Mouse (Mus musculus) heart, embryonic 15.5 days (tissue): Measurements from ENCODE around the gene Plekha5. TPM values are rescaled to one million over a fixed set of nuclear protein-coding genes. Genes with fewer than 3 reads are reported as not detected.
"Not testable (repeated sequence)": the region's sequence is repeated elsewhere in the genome, so short reads cannot be mapped to it uniquely, and the experiment has no call there.

Experiments used
- ATAC-seq: fragments of 200-750 bp; cut with Nextera tagmentation; replicated peaks from 2 replicates; pipeline ENCODE4 v1.8.0; 2017; ENCODE audit warnings: low read depth, moderate TSS enrichment; ENCODE audit not compliant: insufficient number of reproducible peaks, insufficient read depth, low FRiP score
- H3K27ac ChIP-seq: fragments of 300-500 bp; sonication (generic); 2 replicates; pipeline ENCODE4 v1.5.1; 2015; ENCODE audit warnings: mild to moderate bottlenecking, inconsistent platforms
- H3K27me3 ChIP-seq: fragments of 300-500 bp; sonication (generic); 2 replicates; pipeline ENCODE4 v1.6.1; 2015; ENCODE audit warnings: inconsistent platforms
- H3K36me3 ChIP-seq: fragments of 300-500 bp; sonication (generic); 2 replicates; pipeline ENCODE4 v1.6.1; 2015; ENCODE audit warnings: mild to moderate bottlenecking, inconsistent platforms
- H3K4me1 ChIP-seq: fragments of 300-500 bp; sonication (generic); replicated peaks from 2 replicates; pipeline ENCODE4 v1.6.1; 2015; ENCODE audit warnings: inconsistent platforms
- H3K4me2 ChIP-seq: fragments of 300-500 bp; sonication (generic); 2 replicates; pipeline ENCODE4 v1.6.1; 2015; ENCODE audit warnings: inconsistent platforms, mild to moderate bottlenecking, moderate library complexity
- H3K4me3 ChIP-seq: fragments of 300-500 bp; sonication (generic); 2 replicates; pipeline ENCODE4 v1.5.1; 2015; ENCODE audit warnings: mild to moderate bottlenecking, inconsistent platforms
- H3K9ac ChIP-seq: fragments of 300-500 bp; sonication (generic); 2 replicates; pipeline ENCODE4 v1.6.1; 2015; ENCODE audit warnings: mild to moderate bottlenecking, inconsistent platforms
- H3K9me3 ChIP-seq: fragments of 300-500 bp; sonication (generic); replicated peaks from 2 replicates; pipeline ENCODE4 v1.6.1; 2016; ENCODE audit warnings: inconsistent platforms
- WGBS: fragments of 180-500 bp; shearing (Covaris S2); methylation state at CpG from one replicate; pipeline ENCODE4 v1.1.7; 2015; ENCODE audit warnings: mixed read lengths; 5-methylcytosine and 5-hydroxymethylcytosine counted together
- polyA plus RNA-seq: library from polyadenylated mRNA; unstranded; fragments of >200 nt; fragmentation: Nextera tagmentation; extraction: Ambion mirVana; gene quantifications from 2 replicates; pipeline ENCODE4 v1.2.1, GENCODE M21; 2015

Gene Plekha5
- polyA plus RNA-seq, 1 experiment from 2014 or later, result 21.6 TPM

GRCm38 (mm10) chr6:140605173-140605572 is 181.3 kb downstream of the Plekha5 start:
- not testable (repeated sequence) for ATAC-seq
- WGBS, result 88% methylated on average over 5 of the region's 5 CpGs

GRCm38 (mm10) chr6:140605732-140606131 is 181.9 kb downstream of the Plekha5 start:
- Histone ChIP-seq H3K27me3 (no peaks in the 10 kb centered on the region), H3K4me2 (no peak overlapping the region), H3K4me1 (no peaks in the 10 kb centered on the region), H3K9ac (no peak overlapping the region), H3K36me3 (no peaks in the 10 kb centered on the region), H3K4me3 (no peak overlapping the region), H3K9me3 (no peaks in the 10 kb centered on the region), H3K27ac (no peak overlapping the region)
- no peak for ATAC-seq
- WGBS, result 62% methylated on average over 3 of the region's 3 CpGs

More at GRCm38 (mm10) chr6:140605173-140605572, 181.3 kb downstream of the Plekha5 start:
- not testable (repeated sequence) for H3K4me3 ChIP-seq, H3K9ac ChIP-seq, H3K27me3 ChIP-seq, H3K4me2 ChIP-seq, H3K36me3 ChIP-seq, H3K4me1 ChIP-seq, H3K9me3 ChIP-seq, H3K27ac ChIP-seq

DNA sequence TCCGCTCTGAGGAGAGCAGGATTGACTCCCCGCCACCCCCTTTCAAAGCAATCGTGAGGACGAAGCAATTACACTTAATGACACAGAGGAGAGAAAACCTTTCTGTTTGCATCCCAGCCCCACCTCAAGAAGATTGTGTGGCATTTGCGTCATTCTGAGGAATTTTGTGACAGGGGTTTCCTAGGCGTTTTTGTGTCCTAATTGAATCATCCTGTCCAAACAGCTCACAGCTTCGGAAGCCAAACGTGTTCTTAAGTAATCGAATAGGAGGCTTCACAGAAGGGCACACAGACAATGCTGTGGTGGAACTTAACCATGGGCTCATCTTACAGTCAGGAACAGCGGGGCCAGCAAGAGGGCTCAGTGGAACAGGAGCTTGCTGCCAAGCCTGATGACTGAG is 182.7 kb downstream of the Plekha5 start:
- no peak overlapping the region for H3K27ac ChIP-seq
- H3K9ac ChIP-seq, result no peak overlapping the region
- 67% methylated on average over 10 of the region's 10 CpGs for WGBS
- no peak overlapping the region for H3K4me2 ChIP-seq
- no peaks in the 10 kb centered on the region for H3K9me3 ChIP-seq
- H3K36me3 ChIP-seq, result no peaks in the 10 kb centered on the region
- no peak for ATAC-seq
- H3K27me3 ChIP-seq, result no peaks in the 10 kb centered on the region
- H3K4me3 ChIP-seq, result no peak overlapping the region
- H3K4me1 ChIP-seq, result 0 out of 2 replicates have a peak, but pooled peaks cover 1% of the 10 kb centered on the region

DNA sequence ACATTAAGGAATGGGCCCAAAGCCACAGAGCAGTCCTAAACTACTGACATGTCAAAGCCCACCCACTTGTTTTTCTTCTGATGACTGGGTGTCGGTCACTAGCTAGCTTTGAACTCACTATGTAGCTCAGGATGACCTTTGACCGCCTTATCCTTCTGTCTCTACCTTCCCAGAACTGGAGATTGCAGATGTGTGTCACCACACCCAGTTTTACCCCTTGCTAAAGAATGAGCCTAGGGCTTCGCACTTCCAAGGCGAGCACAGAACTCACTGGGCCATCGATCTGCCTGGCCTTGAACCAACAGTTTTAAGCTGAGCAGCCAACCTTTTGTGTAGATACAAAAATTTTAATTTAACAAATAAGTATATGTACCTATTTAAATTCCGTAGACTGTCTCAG is 184.8 kb downstream of the Plekha5 start:
- ATAC-seq, result no peak
- WGBS, result 89% methylated on average over 6 of the region's 6 CpGs
- no peaks in the 10 kb centered on the region for H3K36me3 ChIP-seq

GRCm38 (mm10) chr6:140609533-140609932 is 185.7 kb downstream of the Plekha5 start:
- no peak overlapping the region for H3K4me3 ChIP-seq

More for the DNA sequence above, 184.8 kb downstream of the Plekha5 start:
- Histone ChIP-seq H3K4me2 (no peak overlapping the region), H3K9me3 (no peaks in the 10 kb centered on the region), H3K27me3 (no peaks in the 10 kb centered on the region), H3K27ac (no peak overlapping the region), H3K9ac (no peak overlapping the region), H3K4me1 (0 out of 2 replicates have a peak, but pooled peaks cover 4% of the 10 kb centered on the region), H3K4me3 (no peak overlapping the region)

GRCm38 (mm10) chr6:140610117-140610516 is 186.3 kb downstream of the Plekha5 start:
- Histone ChIP-seq H3K36me3 (no peaks in the 10 kb centered on the region), H3K4me2 (no peak overlapping the region), H3K27me3 (no peaks in the 10 kb centered on the region), H3K9ac (no peak overlapping the region), H3K4me3 (no peak overlapping the region), H3K9me3 (no peaks in the 10 kb centered on the region), H3K4me1 (0 out of 2 replicates have a peak, but pooled peaks cover 4% of the 10 kb centered on the region), H3K27ac (no peak overlapping the region)
- no peak for ATAC-seq
- WGBS, result 87% methylated on average over 5 of the region's 5 CpGs

More at GRCm38 (mm10) chr6:140609533-140609932, 185.7 kb downstream of the Plekha5 start:
- no peak overlapping the region for H3K27ac ChIP-seq
- no peak overlapping the region for H3K9ac ChIP-seq
- no peak overlapping the region for H3K4me2 ChIP-seq
- H3K27me3 ChIP-seq, result no peaks in the 10 kb centered on the region
- H3K4me1 ChIP-seq, result 0 out of 2 replicates have a peak, but pooled peaks cover 4% of the 10 kb centered on the region
- H3K36me3 ChIP-seq, result no peaks in the 10 kb centered on the region
- 78% methylated on average over 4 of the region's 4 CpGs for WGBS
- H3K9me3 ChIP-seq, result no peaks in the 10 kb centered on the region
- no peak for ATAC-seq

GRCm38 (mm10) chr6:140611282-140611681 is 187.4 kb downstream of the Plekha5 start:
- H3K4me2 ChIP-seq, result no peak overlapping the region
- 56% methylated on average over 4 of the region's 4 CpGs for WGBS
- H3K9ac ChIP-seq, result no peak overlapping the region
- peak overlapping the region; percentile 25 for H3K27ac ChIP-seq
- no peaks in the 10 kb centered on the region for H3K36me3 ChIP-seq
- H3K4me1 ChIP-seq, result 0 out of 2 replicates have a peak, but pooled peaks cover 4% of the 10 kb centered on the region
- H3K9me3 ChIP-seq, result no peaks in the 10 kb centered on the region
- ATAC-seq, result no peak
- no peak overlapping the region for H3K4me3 ChIP-seq
- no peaks in the 10 kb centered on the region for H3K27me3 ChIP-seq

DNA sequence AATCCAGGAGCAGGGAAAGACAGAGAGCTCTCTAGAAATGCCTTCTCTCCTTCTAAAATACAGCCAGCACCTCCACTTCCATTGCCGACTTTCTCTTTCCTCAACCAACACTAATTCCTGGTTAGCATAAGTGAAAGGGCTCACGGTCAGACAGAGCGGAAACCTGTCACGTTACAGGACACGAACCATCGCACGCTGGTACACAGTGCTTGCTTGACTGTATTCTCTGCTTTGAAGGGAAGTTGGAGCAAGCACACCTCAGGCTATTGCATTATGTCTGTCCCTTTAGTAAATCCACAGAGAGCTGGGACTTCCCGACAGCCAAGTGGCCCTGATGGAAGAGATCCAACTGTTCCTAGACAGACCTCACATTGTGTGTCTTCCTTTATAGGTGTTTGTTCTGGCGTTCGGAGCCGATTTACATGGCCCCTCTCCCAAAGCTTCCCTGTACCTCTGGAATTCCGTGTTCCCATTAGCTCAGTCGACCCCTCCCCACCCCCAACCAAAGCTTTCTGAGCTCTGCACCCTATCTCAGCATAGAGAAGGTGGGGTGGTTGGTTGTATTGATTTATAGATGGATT is 188.1 kb downstream of the Plekha5 start:
- WGBS, result 69% methylated on average over 13 of the region's 13 CpGs
- Histone ChIP-seq H3K9ac (no peak overlapping the region), H3K27me3 (no peaks in the 10 kb centered on the region), H3K36me3 (no peaks in the 10 kb centered on the region), H3K4me3 (no peak overlapping the region), H3K4me2 (no peak overlapping the region), H3K27ac (peak overlapping the region; percentile 25), H3K4me1 (0 out of 2 replicates have a peak, but pooled peaks cover 4% of the 10 kb centered on the region), H3K9me3 (no peaks in the 10 kb centered on the region)
- ATAC-seq, result no peak

DNA sequence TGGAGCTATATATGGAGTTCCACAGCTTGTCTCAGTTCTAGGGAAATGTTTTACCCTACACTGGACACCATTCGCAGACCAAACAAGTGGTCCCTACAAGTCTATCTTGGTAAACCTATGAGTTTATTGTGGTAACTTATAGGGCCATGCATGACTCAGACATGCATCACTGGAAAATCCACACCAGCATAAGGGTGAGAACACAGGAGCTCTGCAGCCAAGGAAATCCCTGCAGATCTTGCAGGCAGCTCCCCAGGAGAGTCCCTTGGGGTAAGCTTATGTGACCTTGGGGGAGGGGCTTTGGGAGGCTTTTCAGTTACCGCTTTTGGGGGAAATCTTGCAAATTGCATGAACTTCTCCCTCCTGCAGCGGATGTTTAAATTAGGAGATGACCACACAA is 190.0 kb downstream of the Plekha5 start:
- no peak overlapping the region for H3K9ac ChIP-seq
- H3K36me3 ChIP-seq, result no peaks in the 10 kb centered on the region
- no peak overlapping the region for H3K4me2 ChIP-seq
- 0 out of 2 replicates have a peak, but pooled peaks cover 4% of the 10 kb centered on the region for H3K4me1 ChIP-seq
- no peaks in the 10 kb centered on the region for H3K27me3 ChIP-seq
- 75% methylated on average over 3 of the region's 3 CpGs for WGBS
- H3K4me3 ChIP-seq, result no peak overlapping the region
- no peaks in the 10 kb centered on the region for H3K9me3 ChIP-seq
- no peak for ATAC-seq
- H3K27ac ChIP-seq, result no peak overlapping the region

DNA sequence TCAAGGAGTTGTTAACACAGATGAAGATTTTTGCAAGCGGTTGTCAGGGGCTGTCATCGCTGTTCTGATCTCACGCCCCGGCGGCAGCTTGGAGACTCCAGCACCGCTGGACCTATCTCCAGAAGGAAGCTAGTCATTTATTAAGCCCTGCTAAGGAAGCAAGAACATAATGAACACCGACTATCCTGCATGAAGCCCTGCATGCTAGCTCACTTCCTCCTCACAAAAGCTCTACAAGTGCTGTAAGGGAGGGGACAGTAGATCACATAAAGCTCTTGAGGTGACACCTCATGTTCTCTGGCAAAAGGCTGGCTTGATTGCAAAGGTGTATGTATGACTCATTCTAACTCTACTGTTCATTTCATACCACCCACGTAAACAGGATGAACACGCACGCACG is 190.9 kb downstream of the Plekha5 start:
- Histone ChIP-seq H3K9me3 (no peaks in the 10 kb centered on the region), H3K4me3 (no peak overlapping the region), H3K9ac (no peak overlapping the region), H3K27me3 (no peaks in the 10 kb centered on the region), H3K4me1 (0 out of 2 replicates have a peak, but pooled peaks cover 4% of the 10 kb centered on the region), H3K36me3 (no peaks in the 10 kb centered on the region), H3K4me2 (no peak overlapping the region), H3K27ac (no peak overlapping the region)
- no peak for ATAC-seq
- 57% methylated on average over 11 of the region's 11 CpGs for WGBS

DNA sequence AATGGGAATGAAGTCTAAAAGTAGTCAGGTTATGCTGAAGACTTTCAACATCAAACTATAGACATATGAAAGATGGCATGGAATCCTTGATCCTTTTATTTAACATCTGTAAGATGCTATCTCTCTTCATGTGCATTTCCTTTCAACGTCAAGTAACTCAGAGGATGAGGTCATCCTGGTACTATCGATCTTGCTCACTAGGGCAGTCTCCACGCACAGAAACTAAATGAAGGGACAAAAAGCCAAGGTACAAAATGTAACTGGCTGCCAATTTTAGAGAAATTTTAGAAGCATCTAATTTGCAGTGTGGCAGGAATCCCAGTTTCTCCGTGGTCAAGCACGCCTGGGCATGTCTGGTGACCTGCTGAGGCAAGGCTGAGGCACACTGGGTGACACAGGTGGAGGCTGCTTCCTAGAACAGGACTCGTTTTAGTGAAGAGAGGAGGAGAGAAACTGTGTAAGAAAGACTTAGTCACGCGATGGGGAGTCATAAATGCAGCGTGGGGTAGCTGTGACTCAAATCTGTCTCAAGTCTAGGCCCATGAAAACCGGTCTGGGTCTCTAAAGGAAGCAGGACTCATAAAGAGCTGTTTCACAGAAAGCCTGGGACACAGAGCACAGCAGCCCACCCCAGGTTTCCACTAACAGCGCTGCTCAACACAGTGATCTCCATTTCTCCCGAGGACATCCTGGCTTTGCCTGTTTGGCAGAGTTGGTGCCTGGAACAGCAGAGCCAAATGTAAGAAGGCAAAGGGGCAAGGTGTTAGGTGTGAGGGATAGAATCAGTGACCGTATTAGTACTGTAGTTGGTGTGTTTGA is 196.9 kb downstream of the Plekha5 start:
- no peaks in the 10 kb centered on the region for H3K36me3 ChIP-seq
- H3K27me3 ChIP-seq, result no peaks in the 10 kb centered on the region
- H3K27ac ChIP-seq, result peak overlapping the region; percentile 35; the same call in 1 of the 2 replicates
- no peak overlapping the region for H3K9ac ChIP-seq
- no peak for ATAC-seq
- no peaks in the 10 kb centered on the region for H3K9me3 ChIP-seq
- H3K4me3 ChIP-seq, result no peak overlapping the region
- H3K4me2 ChIP-seq, result no peak overlapping the region
- H3K4me1 ChIP-seq, result peaks cover 8% of the 10 kb centered on the region
- 57% methylated on average over 13 of the region's 13 CpGs for WGBS
